Mouse (Mus musculus) stomach, postnatal 0 days (tissue): Measurements from ENCODE around the gene Cyp2c55.

ENCODE experiments used
- CTCF ChIP-seq: IDR thresholded peaks from 2 replicates; pipeline ENCODE4 v1.5.1; 2016; ENCODE audit warnings: antibody characterized with exemption, low read depth, mild to moderate bottlenecking, moderate library complexity
- EP300 ChIP-seq: optimal IDR thresholded peaks from 2 replicates; pipeline ENCODE3; 2016; ENCODE audit warnings: antibody characterized with exemption

DNA sequence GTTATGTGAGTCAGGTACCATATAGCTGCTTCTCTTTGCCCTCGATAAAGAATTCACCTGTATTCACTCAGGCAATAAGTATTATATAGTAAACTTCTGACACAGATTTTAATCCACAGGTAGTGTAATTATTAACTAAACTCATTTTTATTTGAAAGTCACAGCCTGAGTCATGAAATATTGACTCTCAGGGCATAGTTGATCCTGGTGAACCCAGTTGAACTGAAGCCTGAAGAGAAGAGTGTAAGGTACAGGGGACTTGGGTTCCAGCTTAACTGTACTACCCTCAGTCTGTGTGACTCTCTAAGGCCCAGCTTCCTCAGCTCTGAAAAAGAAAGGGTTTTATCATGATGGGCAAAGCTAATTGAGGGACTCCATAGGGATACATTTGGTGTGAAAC lies 1.7 kb upstream of the Cyp2c55 start:
- TF ChIP-seq CTCF (no peak), EP300 (no peak)
